Mouse (Mus musculus): ENCODE data around the gene Htr3b.

- TF ChIP-seq POLR2A (IDR thresholded peaks at IDR 0.05; ENCODE audit: control insufficient read depth, extremely low read depth, insufficient read depth, low read length, poor library complexity) (no peak), CTCF (IDR thresholded peaks at IDR 0.05; ENCODE audit: borderline replicate concordance, control insufficient read depth, extremely low read depth, insufficient read depth, low read length, poor library complexity) (no peak)
Measured at GRCm38 (mm10) chr9:48999256-48999655, 34.5 kb upstream of the Htr3b start.

Data from thymus, adult 2 months (tissue).